26 mouse cellular contexts compared by ENCODE assay signal in genomic region chr5:107444251-107444650, GRCm38 (mm10). TPM values are rescaled to one million over a fixed set of nuclear protein-coding genes. Genes with fewer than 3 reads are reported as not detected.
"Had no signal": no experiment of that assay in that cellular context is flagged by ENCODE, and none has a peak within 500 bp of the region (broad histone marks: within the 10 kb centered on the region; RNA-seq: fewer than 3 reads in every experiment).

No protein-coding gene starts in this region.

- H3K9ac ChIP-seq: limb, embryonic 13.5 days; liver, embryonic 12.5 days; liver, embryonic 15.5 days; lung, embryonic 15.5 days; midbrain, embryonic 13.5 days had no signal

- ATAC-seq: liver, embryonic 12.5 days; midbrain, embryonic 13.5 days had no signal

- H3K9me3 ChIP-seq: limb, embryonic 10.5 days; limb, embryonic 13.5 days; liver, embryonic 12.5 days; liver, embryonic 15.5 days; lung, embryonic 15.5 days; megakaryocyte, embryonic 14.5 days; midbrain, embryonic 10.5 days; midbrain, embryonic 13.5 days had no signal

- H3K27me3 ChIP-seq: limb, embryonic 13.5 days; liver, embryonic 12.5 days; liver, embryonic 15.5 days; lung, embryonic 15.5 days; megakaryocyte, embryonic 14.5 days; midbrain, embryonic 13.5 days had no signal

- H3K4me1 ChIP-seq: limb, embryonic 10.5 days; lung, embryonic 15.5 days; midbrain, embryonic 10.5 days; midbrain, embryonic 13.5 days had no signal

- DNase-seq: kidney, postnatal 25 days; layer of hippocampus, adult 9-11 months; liver; lung, adult 18-20 months; lung, postnatal 10 days; lung, postnatal 36 days; retina, postnatal 1 day; right cerebral cortex, postnatal 25 days; spleen, adult 18-20 months; thymus, adult 18-20 months; thymus, postnatal 36 days had no signal

- H3K27ac ChIP-seq: kidney, postnatal 0 days; layer of hippocampus, adult 2 months; limb, embryonic 10.5 days; limb, embryonic 13.5 days; liver, embryonic 12.5 days; liver, embryonic 15.5 days; lung, embryonic 15.5 days; midbrain, embryonic 10.5 days; midbrain, embryonic 13.5 days had no signal

- H3K36me3 ChIP-seq: limb, embryonic 10.5 days; limb, embryonic 13.5 days; liver, embryonic 12.5 days; liver, embryonic 15.5 days; lung, embryonic 15.5 days; midbrain, embryonic 10.5 days; midbrain, embryonic 13.5 days had no signal

- H3K4me2 ChIP-seq: limb, embryonic 13.5 days; liver, embryonic 12.5 days; liver, embryonic 15.5 days; lung, embryonic 15.5 days; midbrain, embryonic 13.5 days had no signal

- H3K4me3 ChIP-seq: layer of hippocampus, adult 2 months; limb, embryonic 10.5 days; limb, embryonic 13.5 days; liver, embryonic 12.5 days; liver, embryonic 15.5 days; lung, embryonic 15.5 days; megakaryocyte, embryonic 14.5 days; midbrain, embryonic 10.5 days; midbrain, embryonic 13.5 days had no signal

RNA-seq across cellular contexts. Expression of gene Lpcat2b, which starts 12.9 kb away (rescaled TPM):
- total RNA-seq: neutrophil, adult 5-6 weeks had no signal
- polyA plus RNA-seq: kidney, embryonic 14.5 days; kidney, postnatal 0 days; large intestine, adult 2 months; limb, embryonic 10.5 days; limb, embryonic 13.5 days; liver, embryonic 12.5 days; liver, embryonic 15.5 days; lung, embryonic 15.5 days; midbrain, embryonic 10.5 days; midbrain, embryonic 13.5 days; stomach, embryonic 16.5 days; urinary bladder, adult 2 months had no signal

RNA-seq across cellular contexts. Expression of gene Ephx4, which starts 41.7 kb away (rescaled TPM):
- total RNA-seq: neutrophil, adult 5-6 weeks had no signal
- polyA plus RNA-seq: liver, embryonic 12.5 days had no signal
